Mouse (Mus musculus) kidney, embryonic 14.5 days (tissue): ENCODE results near the gene Gm498. TPM values are rescaled to one million over a fixed set of nuclear protein-coding genes. Genes with fewer than 3 reads are reported as not detected.

Source experiments
- ATAC-seq: fragments of 200-750 bp; cut with Nextera tagmentation; 2 replicates; pipeline ENCODE4 v1.8.0; 2017; ENCODE audit warnings: moderate number of reproducible peaks, mild to moderate bottlenecking, moderate TSS enrichment, moderate library complexity; ENCODE audit not compliant: low FRiP score, low TSS enrichment
- H3K27ac ChIP-seq: fragments of 300-500 bp; sonication (generic); 2 replicates; pipeline ENCODE4 v1.5.1; 2014; ENCODE audit warnings: low read depth, mild to moderate bottlenecking, low read length, moderate library complexity, mixed read lengths
- H3K27me3 ChIP-seq: fragments of 300-500 bp; sonication (generic); 2 replicates; pipeline ENCODE4 v1.6.1; 2014; ENCODE audit warnings: mild to moderate bottlenecking, low read length; ENCODE audit not compliant: control insufficient read depth, insufficient read depth
- H3K36me3 ChIP-seq: fragments of 300-500 bp; sonication (generic); 2 replicates; pipeline ENCODE4 v1.6.1; 2014; ENCODE audit warnings: low read length, mixed read lengths; ENCODE audit not compliant: control insufficient read depth, insufficient read depth
- H3K4me1 ChIP-seq: fragments of 300-500 bp; sonication (generic); 2 replicates; pipeline ENCODE4 v1.6.1; 2014; ENCODE audit warnings: low read length, mixed read lengths; ENCODE audit not compliant: control insufficient read depth, insufficient read depth
- H3K4me2 ChIP-seq: fragments of 300-500 bp; sonication (generic); replicated peaks from 2 replicates; pipeline ENCODE4 v1.6.1; 2014; ENCODE audit warnings: low read depth, mild to moderate bottlenecking, low read length
- H3K4me3 ChIP-seq: fragments of 300-500 bp; sonication (generic); 2 replicates; pipeline ENCODE4 v1.5.1; 2014; ENCODE audit warnings: mild to moderate bottlenecking, low read length
- H3K9ac ChIP-seq: fragments of 300-500 bp; sonication (generic); 2 replicates; pipeline ENCODE4 v1.6.1; 2014; ENCODE audit warnings: low read depth, mild to moderate bottlenecking, low read length, moderate library complexity
- H3K9me3 ChIP-seq: fragments of 300-500 bp; sonication (generic); 2 replicates; pipeline ENCODE4 v1.6.1; 2016; ENCODE audit warnings: low read length; ENCODE audit not compliant: control insufficient read depth
- WGBS: fragments of 180-500 bp; shearing (Covaris S2); extraction: QIAGEN DNeasy Blood & Tissue Kit; methylation state at CpG from one replicate; pipeline ENCODE4 v1.1.7; 2014; 5-methylcytosine and 5-hydroxymethylcytosine counted together
- polyA plus RNA-seq: library from polyadenylated mRNA; unstranded; fragments of >200 nt; fragmentation: Nextera tagmentation; extraction: Ambion mirVana; gene quantifications from 2 replicates; pipeline ENCODE4 v1.2.1, GENCODE M21; 2014

Gm498 gene
- not detected in 2 replicates for polyA plus RNA-seq

GRCm38 (mm10) chr7:143866538-143866937 is at the start of gene Gm498:
Gene Gm498, plus strand, starts transcription at chr7:143866838.
- 75% methylated on average over 2 of the region's 2 CpGs for WGBS
- H3K4me1 ChIP-seq: no peaks in the 10 kb centered on the region
- no peaks in the 10 kb centered on the region for H3K36me3 ChIP-seq
- H3K4me2 ChIP-seq: no peak within 1 kb of the TSS
- no peak within 1 kb of the TSS for H3K4me3 ChIP-seq
- H3K9me3 ChIP-seq: no peaks in the 10 kb centered on the region
- no peak for ATAC-seq
- no peak within 1 kb of the TSS for H3K27ac ChIP-seq
- no peak within 1 kb of the TSS for H3K9ac ChIP-seq
- no peaks in the 10 kb centered on the region for H3K27me3 ChIP-seq

- Histone ChIP-seq H3K4me3 (no peak overlapping the region), H3K27ac (no peak overlapping the region), H3K4me1 (peaks cover 11% of the 10 kb centered on the region), H3K4me2 (no peak overlapping the region), H3K36me3 (peaks cover 27% of the 10 kb centered on the region; the same call in 1 of the 2 replicates), H3K27me3 (no peaks in the 10 kb centered on the region), H3K9me3 (no peaks in the 10 kb centered on the region), H3K9ac (no peak overlapping the region)
- WGBS: 71% methylated on average over 4 of the region's 4 CpGs
- no peak for ATAC-seq
Measured at GRCm38 (mm10) chr7:143819201-143819600, 47.4 kb upstream of the Gm498 start.

- 81% methylated on average over 2 of the region's 2 CpGs for WGBS
- no peak overlapping the region for H3K4me3 ChIP-seq
- H3K27ac ChIP-seq: no peak overlapping the region
- no peaks in the 10 kb centered on the region for H3K27me3 ChIP-seq
- no peak for ATAC-seq
- no peak overlapping the region for H3K4me2 ChIP-seq
- peaks cover 11% of the 10 kb centered on the region for H3K4me1 ChIP-seq
- H3K9me3 ChIP-seq: no peaks in the 10 kb centered on the region
- H3K9ac ChIP-seq: no peak overlapping the region
- H3K36me3 ChIP-seq: peaks cover 10% of the 10 kb centered on the region; the same call in 1 of the 2 replicates
Measured at GRCm38 (mm10) chr7:143821241-143821640, 45.4 kb upstream of the Gm498 start.

- Histone ChIP-seq H3K4me3 (peak within 1 kb of the TSS; percentile 67), H3K36me3 (peaks cover 5% of the 10 kb centered on the region; the same call in 1 of the 2 replicates), H3K9me3 (no peaks in the 10 kb centered on the region), H3K27ac (peak within 1 kb of the TSS; percentile 82), H3K27me3 (no peaks in the 10 kb centered on the region), H3K4me2 (peak within 1 kb of the TSS; percentile 77), H3K9ac (peak within 1 kb of the TSS; percentile 75), H3K4me1 (peaks cover 11% of the 10 kb centered on the region)
- ATAC-seq: peak; percentile 98
- WGBS: under 1% methylated on average over 40 of the region's 40 CpGs
Measured at GRCm38 (mm10) chr7:143822375-143823265, 44.0 kb upstream of the Gm498 start, which contains the start of the genes Nadsyn1 and Dhcr7. Gene Nadsyn1, minus strand, starts transcription at chr7:143822849. Gene Dhcr7, plus strand, starts transcription at chr7:143823145.

GRCm38 (mm10) chr7:143823266-143823605 is 43.4 kb upstream of the Gm498 start:
- 81% methylated on average over 4 of the region's 4 CpGs for WGBS
- H3K9me3 ChIP-seq: no peaks in the 10 kb centered on the region
- H3K27me3 ChIP-seq: no peaks in the 10 kb centered on the region
- peak overlapping the region; percentile 48; the same call in 1 of the 2 replicates for H3K9ac ChIP-seq
- H3K27ac ChIP-seq: peak overlapping the region; percentile 82
- peak overlapping the region; percentile 59 for H3K4me2 ChIP-seq
- H3K4me1 ChIP-seq: peaks cover 11% of the 10 kb centered on the region
- H3K4me3 ChIP-seq: peak overlapping the region; percentile 67
- H3K36me3 ChIP-seq: peaks cover 5% of the 10 kb centered on the region; the same call in 1 of the 2 replicates
- ATAC-seq: no peak; the same call in 1 of the 2 replicates

GRCm38 (mm10) chr7:143826985-143827384 is 39.7 kb upstream of the Gm498 start:
- Histone ChIP-seq H3K9me3 (no peaks in the 10 kb centered on the region), H3K4me3 (no peak overlapping the region), H3K36me3 (no peaks in the 10 kb centered on the region), H3K27ac (no peak overlapping the region), H3K4me2 (no peak overlapping the region), H3K4me1 (peaks cover 12% of the 10 kb centered on the region), H3K9ac (no peak overlapping the region), H3K27me3 (no peaks in the 10 kb centered on the region)
- WGBS: 88% methylated on average over 2 of the region's 2 CpGs
- no peak for ATAC-seq

GRCm38 (mm10) chr7:143829504-143830331 is 36.9 kb upstream of the Gm498 start:
- Histone ChIP-seq H3K9me3 (no peaks in the 10 kb centered on the region), H3K9ac (peak overlapping the region; percentile 69), H3K4me3 (peak overlapping the region; percentile 53), H3K27ac (peak overlapping the region; percentile 86), H3K4me2 (peak overlapping the region; percentile 86), H3K4me1 (peaks cover 4% of the 10 kb centered on the region; the same call in 1 of the 2 replicates), H3K36me3 (peaks cover 5% of the 10 kb centered on the region; the same call in 1 of the 2 replicates), H3K27me3 (no peaks in the 10 kb centered on the region)
- 2% methylated on average over 37 of the region's 37 CpGs for WGBS
- peak; percentile 98 for ATAC-seq

GRCm38 (mm10) chr7:143830399-143830798 is 36.2 kb upstream of the Gm498 start:
- H3K27me3 ChIP-seq: no peaks in the 10 kb centered on the region
- ATAC-seq: peak; percentile 8
- peaks cover 4% of the 10 kb centered on the region; the same call in 1 of the 2 replicates for H3K4me1 ChIP-seq
- peaks cover 5% of the 10 kb centered on the region; the same call in 1 of the 2 replicates for H3K36me3 ChIP-seq
- no peak overlapping the region; the same call in 1 of the 2 replicates for H3K27ac ChIP-seq
- peak overlapping the region; percentile 56 for H3K9ac ChIP-seq
- H3K4me2 ChIP-seq: peak overlapping the region; percentile 86
- WGBS: 12% methylated on average over 6 of the region's 6 CpGs
- H3K4me3 ChIP-seq: peak overlapping the region; percentile 53
- no peaks in the 10 kb centered on the region for H3K9me3 ChIP-seq
